Mouse (Mus musculus) kidney, embryonic 15.5 days (tissue): Measurements from ENCODE around the gene Gdf10. TPM values are rescaled to one million over a fixed set of nuclear protein-coding genes. Genes with fewer than 3 reads are reported as not detected.

Source experiments
- ATAC-seq: fragments of 200-750 bp; cut with Nextera tagmentation; replicated peaks from 2 replicates; pipeline ENCODE4 v1.8.0; 2017; ENCODE audit warnings: moderate TSS enrichment; ENCODE audit not compliant: low FRiP score
- H3K27ac ChIP-seq: fragments of 300-500 bp; sonication (generic); 2 replicates; pipeline ENCODE4 v1.5.1; 2015; ENCODE audit warnings: mild to moderate bottlenecking, inconsistent platforms
- H3K27me3 ChIP-seq: fragments of 300-500 bp; sonication (generic); 2 replicates; pipeline ENCODE4 v1.6.1; 2015; ENCODE audit warnings: inconsistent platforms
- H3K36me3 ChIP-seq: fragments of 300-500 bp; sonication (generic); 2 replicates; pipeline ENCODE4 v1.6.1; 2015; ENCODE audit warnings: inconsistent platforms
- H3K4me1 ChIP-seq: fragments of 300-500 bp; sonication (generic); 2 replicates; pipeline ENCODE4 v1.6.1; 2015; ENCODE audit warnings: inconsistent platforms
- H3K4me2 ChIP-seq: fragments of 300-500 bp; sonication (generic); 2 replicates; pipeline ENCODE4 v1.6.1; 2015; ENCODE audit warnings: moderate library complexity, mild to moderate bottlenecking, inconsistent platforms
- H3K4me3 ChIP-seq: fragments of 300-500 bp; sonication (generic); replicated peaks from 2 replicates; pipeline ENCODE4 v1.5.1; 2015; ENCODE audit warnings: mild to moderate bottlenecking, inconsistent platforms
- H3K9ac ChIP-seq: fragments of 300-500 bp; sonication (generic); 2 replicates; pipeline ENCODE4 v1.6.1; 2015; ENCODE audit warnings: mild to moderate bottlenecking, inconsistent platforms
- H3K9me3 ChIP-seq: fragments of 300-500 bp; sonication (generic); replicated peaks from 2 replicates; pipeline ENCODE4 v1.6.1; 2016; ENCODE audit warnings: inconsistent platforms
- WGBS: fragments of 180-500 bp; shearing (Covaris S2); methylation state at CpG from one replicate; pipeline ENCODE4 v1.1.7; 2015; ENCODE audit warnings: mixed read lengths; 5-methylcytosine and 5-hydroxymethylcytosine counted together
- polyA plus RNA-seq: library from polyadenylated mRNA; unstranded; fragments of >200 nt; fragmentation: Nextera tagmentation; extraction: Ambion mirVana; gene quantifications from 2 replicates; pipeline ENCODE4 v1.2.1, GENCODE M21; 2015

Gdf10 gene
- polyA plus RNA-seq, 1 experiment from 2014 or later = 5.9 TPM

GRCm38 (mm10) chr14:33946125-33946524, 22.7 kb downstream of the Gdf10 start:
- no peaks in the 10 kb centered on the region for H3K9me3 ChIP-seq
- H3K27ac ChIP-seq = no peak overlapping the region
- no peaks in the 10 kb centered on the region for H3K27me3 ChIP-seq
- 79% methylated on average over 6 of the region's 6 CpGs for WGBS
- H3K4me1 ChIP-seq = no peaks in the 10 kb centered on the region
- ATAC-seq = no peak
- H3K4me2 ChIP-seq = no peak overlapping the region
- no peak overlapping the region for H3K9ac ChIP-seq
- no peak overlapping the region for H3K4me3 ChIP-seq
- H3K36me3 ChIP-seq = no peaks in the 10 kb centered on the region

- H3K4me1 ChIP-seq = no peaks in the 10 kb centered on the region
- H3K36me3 ChIP-seq = no peaks in the 10 kb centered on the region
- H3K9ac ChIP-seq = no peak overlapping the region
- no peak for ATAC-seq
- H3K4me3 ChIP-seq = no peak overlapping the region
- 66% methylated on average over 6 of the region's 6 CpGs for WGBS
- H3K27ac ChIP-seq = no peak overlapping the region
- H3K9me3 ChIP-seq = no peaks in the 10 kb centered on the region
- H3K4me2 ChIP-seq = no peak overlapping the region
- no peaks in the 10 kb centered on the region for H3K27me3 ChIP-seq
Measured at GRCm38 (mm10) chr14:33952233-33952981, 29.0 kb downstream of the Gdf10 start.

GRCm38 (mm10) chr14:33953761-33954160, 30.4 kb downstream of the Gdf10 start, which contains the start of gene Rbp3:
Gene Rbp3, plus strand, starts transcription at chr14:33954003.
- WGBS = 92% methylated on average over 5 of the region's 5 CpGs

GRCm38 (mm10) chr14:33956055-33956454, 32.7 kb downstream of the Gdf10 start:
- no peaks in the 10 kb centered on the region for H3K36me3 ChIP-seq
- WGBS = 80% methylated on average over 13 of the region's 13 CpGs
- 0 out of 2 replicates have a peak, but pooled peaks cover 6% of the 10 kb centered on the region for H3K27me3 ChIP-seq
- H3K27ac ChIP-seq = no peak overlapping the region
- H3K4me1 ChIP-seq = no peaks in the 10 kb centered on the region
- no peaks in the 10 kb centered on the region for H3K9me3 ChIP-seq
- no peak overlapping the region for H3K4me2 ChIP-seq
- no peak overlapping the region for H3K4me3 ChIP-seq
- H3K9ac ChIP-seq = no peak overlapping the region
- ATAC-seq = 0 out of 2 replicates have a peak, but pooled peaks have one; percentile 10

More at GRCm38 (mm10) chr14:33953761-33954160, 30.4 kb downstream of the Gdf10 start, which contains the start of gene Rbp3:
- Histone ChIP-seq H3K27ac (no peak within 1 kb of the TSS), H3K4me1 (no peaks in the 10 kb centered on the region), H3K9ac (no peak within 1 kb of the TSS), H3K27me3 (0 out of 2 replicates have a peak, but pooled peaks cover 6% of the 10 kb centered on the region), H3K36me3 (no peaks in the 10 kb centered on the region), H3K4me2 (no peak within 1 kb of the TSS), H3K4me3 (no peak within 1 kb of the TSS), H3K9me3 (no peaks in the 10 kb centered on the region)
- ATAC-seq = no peak

GRCm38 (mm10) chr14:33958186-33958585, 34.8 kb downstream of the Gdf10 start:
- Histone ChIP-seq H3K27me3 (0 out of 2 replicates have a peak, but pooled peaks cover 6% of the 10 kb centered on the region), H3K9ac (no peak overlapping the region), H3K9me3 (no peaks in the 10 kb centered on the region), H3K4me3 (no peak overlapping the region), H3K27ac (no peak overlapping the region), H3K4me2 (no peak overlapping the region), H3K4me1 (no peaks in the 10 kb centered on the region), H3K36me3 (no peaks in the 10 kb centered on the region)
- WGBS = 80% methylated on average over 4 of the region's 4 CpGs
- ATAC-seq = no peak

GRCm38 (mm10) chr14:33958841-33959240, 35.5 kb downstream of the Gdf10 start:
- H3K27me3 ChIP-seq = 0 out of 2 replicates have a peak, but pooled peaks cover 6% of the 10 kb centered on the region
- no peak overlapping the region for H3K27ac ChIP-seq
- 57% methylated on average over 3 of the region's 3 CpGs for WGBS
- H3K9ac ChIP-seq = no peak overlapping the region
- H3K4me1 ChIP-seq = no peaks in the 10 kb centered on the region
- H3K4me3 ChIP-seq = no peak overlapping the region
- H3K36me3 ChIP-seq = no peaks in the 10 kb centered on the region
- ATAC-seq = no peak
- no peak overlapping the region for H3K4me2 ChIP-seq
- no peaks in the 10 kb centered on the region for H3K9me3 ChIP-seq

- 15% methylated on average over 9 of the region's 9 CpGs for WGBS
Measured at GRCm38 (mm10) chr14:33959341-33959740, 36.0 kb downstream of the Gdf10 start.

GRCm38 (mm10) chr14:33965675-33966074, 42.3 kb downstream of the Gdf10 start:
- H3K4me1 ChIP-seq = no peaks in the 10 kb centered on the region
- 68% methylated on average over 7 of the region's 7 CpGs for WGBS
- H3K4me3 ChIP-seq = no peak overlapping the region
- H3K27ac ChIP-seq = no peak overlapping the region
- no peak overlapping the region for H3K9ac ChIP-seq
- no peaks in the 10 kb centered on the region for H3K36me3 ChIP-seq
- no peaks in the 10 kb centered on the region for H3K27me3 ChIP-seq
- no peak for ATAC-seq
- H3K9me3 ChIP-seq = no peaks in the 10 kb centered on the region
- no peak overlapping the region for H3K4me2 ChIP-seq

More at GRCm38 (mm10) chr14:33959341-33959740, 36.0 kb downstream of the Gdf10 start:
- Histone ChIP-seq H3K9me3 (no peaks in the 10 kb centered on the region), H3K27me3 (0 out of 2 replicates have a peak, but pooled peaks cover 6% of the 10 kb centered on the region), H3K36me3 (no peaks in the 10 kb centered on the region), H3K4me2 (no peak overlapping the region), H3K4me1 (no peaks in the 10 kb centered on the region), H3K4me3 (no peak overlapping the region), H3K27ac (no peak overlapping the region), H3K9ac (no peak overlapping the region)
- ATAC-seq = no peak

GRCm38 (mm10) chr14:33972679-33973078, 49.3 kb downstream of the Gdf10 start:
- Histone ChIP-seq H3K4me3 (no peak overlapping the region), H3K4me1 (no peaks in the 10 kb centered on the region), H3K27me3 (peaks cover 18% of the 10 kb centered on the region), H3K4me2 (no peak overlapping the region), H3K9ac (no peak overlapping the region), H3K9me3 (no peaks in the 10 kb centered on the region), H3K36me3 (no peaks in the 10 kb centered on the region), H3K27ac (no peak overlapping the region)
- 47% methylated on average over 7 of the region's 7 CpGs for WGBS
- no peak for ATAC-seq

GRCm38 (mm10) chr14:33974752-33975151, 51.4 kb downstream of the Gdf10 start:
- H3K4me3 ChIP-seq = no peak overlapping the region
- H3K9me3 ChIP-seq = no peaks in the 10 kb centered on the region
- H3K4me1 ChIP-seq = peaks cover 8% of the 10 kb centered on the region
- 74% methylated on average over 5 of the region's 5 CpGs for WGBS
- H3K27me3 ChIP-seq = peaks cover 32% of the 10 kb centered on the region
- H3K36me3 ChIP-seq = no peaks in the 10 kb centered on the region
- H3K27ac ChIP-seq = no peak overlapping the region
- ATAC-seq = no peak
- no peak overlapping the region for H3K9ac ChIP-seq
- no peak overlapping the region for H3K4me2 ChIP-seq

- no peak for ATAC-seq
- Histone ChIP-seq H3K4me1 (peaks cover 8% of the 10 kb centered on the region), H3K9me3 (no peaks in the 10 kb centered on the region), H3K27ac (no peak overlapping the region), H3K36me3 (no peaks in the 10 kb centered on the region), H3K4me2 (no peak overlapping the region), H3K9ac (no peak overlapping the region), H3K4me3 (no peak overlapping the region), H3K27me3 (peaks cover 32% of the 10 kb centered on the region)
- WGBS = 32% methylated on average over 7 of the region's 7 CpGs
Measured at GRCm38 (mm10) chr14:33977748-33978147, 54.4 kb downstream of the Gdf10 start.

- H3K4me3 ChIP-seq = peak within 1 kb of the TSS; percentile 45
- H3K9me3 ChIP-seq = no peaks in the 10 kb centered on the region
- peak; percentile 69 for ATAC-seq
- H3K27me3 ChIP-seq = peaks cover 32% of the 10 kb centered on the region
- H3K9ac ChIP-seq = peak within 1 kb of the TSS; percentile 38
- peak within 1 kb of the TSS; percentile 85 for H3K4me2 ChIP-seq
- WGBS = 2% methylated on average over 25 of the region's 25 CpGs
- no peak within 1 kb of the TSS for H3K27ac ChIP-seq
- no peaks in the 10 kb centered on the region for H3K36me3 ChIP-seq
- peaks cover 8% of the 10 kb centered on the region for H3K4me1 ChIP-seq
Measured at GRCm38 (mm10) chr14:33978604-33979059, 55.2 kb downstream of the Gdf10 start, which contains the start of gene Zfp488. Gene Zfp488, minus strand, starts transcription at chr14:33978764.
